Mouse (Mus musculus) ovary, postnatal 36 days (tissue): ENCODE results near the gene Zfp143.
"Not testable (repeated sequence)": the region's sequence is repeated elsewhere in the genome, so short reads cannot be mapped to it uniquely, and the experiment has no call there.

Experiments
- DNase-seq: peaks from one replicate; pipeline ENCODE4 v3.0.0; 2022; ENCODE audit warnings: low spot score, mixed read lengths

The Zfp143 gene

GRCm38 (mm10) chr7:110061199-110061751 is at the start of gene Zfp143:
TSS of gene Zfp143 (plus strand) at chr7:110061217.
- peak; percentile 99 for DNase-seq

- no peak for DNase-seq
Observed at GRCm38 (mm10) chr7:110011417-110011816, 49.6 kb upstream of the Zfp143 start.

GRCm38 (mm10) chr7:110014272-110014671 is 46.7 kb upstream of the Zfp143 start:
- no peak for DNase-seq

- peak; percentile 90 for DNase-seq
Observed at GRCm38 (mm10) chr7:110018117-110018630, 42.8 kb upstream of the Zfp143 start, which contains the start of gene Ipo7. TSS of gene Ipo7 (plus strand) at chr7:110018274.

GRCm38 (mm10) chr7:110018631-110019482 is 42.2 kb upstream of the Zfp143 start:
- peak; percentile 65 for DNase-seq

GRCm38 (mm10) chr7:110023553-110023952 is 37.5 kb upstream of the Zfp143 start:
- no peak for DNase-seq

GRCm38 (mm10) chr7:110026594-110026993 is 34.4 kb upstream of the Zfp143 start:
- DNase-seq = no peak

- DNase-seq = no peak
Observed at GRCm38 (mm10) chr7:110028826-110029225, 32.2 kb upstream of the Zfp143 start.

- DNase-seq = no peak
Observed at GRCm38 (mm10) chr7:110030342-110030741, 30.7 kb upstream of the Zfp143 start.

- not testable (repeated sequence) for DNase-seq
Observed at GRCm38 (mm10) chr7:110057723-110058122, 3.3 kb upstream of the Zfp143 start.

GRCm38 (mm10) chr7:110059092-110059785 is 1.8 kb upstream of the Zfp143 start:
- DNase-seq = no peak

GRCm38 (mm10) chr7:110060106-110060668 is 830 bp upstream of the Zfp143 start:
- DNase-seq = no peak

- DNase-seq = no peak
Observed at GRCm38 (mm10) chr7:110060669-110061198, 283 bp upstream of the Zfp143 start.

GRCm38 (mm10) chr7:110061752-110062273 is 796 bp downstream of the Zfp143 start:
- DNase-seq = peak; percentile 90

- no peak for DNase-seq
Observed at GRCm38 (mm10) chr7:110063731-110064130, 2.7 kb downstream of the Zfp143 start.

GRCm38 (mm10) chr7:110069070-110069469 is 8.1 kb downstream of the Zfp143 start:
- DNase-seq = no peak

GRCm38 (mm10) chr7:110078168-110078567 is 17.2 kb downstream of the Zfp143 start:
- DNase-seq = no peak

GRCm38 (mm10) chr7:110083386-110084165 is 22.6 kb downstream of the Zfp143 start:
- DNase-seq = no peak

GRCm38 (mm10) chr7:110085217-110085616 is 24.2 kb downstream of the Zfp143 start:
- DNase-seq = no peak

- no peak for DNase-seq
Observed at GRCm38 (mm10) chr7:110087914-110088313, 26.9 kb downstream of the Zfp143 start.

GRCm38 (mm10) chr7:110091670-110092069 is 30.7 kb downstream of the Zfp143 start:
- no peak for DNase-seq
